Mouse (Mus musculus) left cerebral cortex, postnatal 4 days (tissue): ENCODE results near the gene Tlnrd1. TPM values are rescaled to one million over a fixed set of nuclear protein-coding genes. Genes with fewer than 3 reads are reported as not detected.
"Not testable (repeated sequence)": the region's sequence is repeated elsewhere in the genome, so short reads cannot be mapped to it uniquely, and the experiment has no call there.

Source experiments
- DNase-seq: peaks from one replicate; pipeline ENCODE4 v3.0.0-alpha.2; 2022
- intact Hi-C: fragments of 180-260 bp; cut with DNase I; formaldehyde crosslinking; loops from one replicate; pipeline ENCODE4 v1.15.1; 2025
- total RNA-seq, 2 experiments: library from RNA; stranded (reverse); gene quantifications; 2 replicates each; pipeline ENCODE4 v1.2.3; 2021

Gene Tlnrd1
- total RNA-seq, result 10 to 100 TPM; 20.5 to 20.7 TPM

DNA sequence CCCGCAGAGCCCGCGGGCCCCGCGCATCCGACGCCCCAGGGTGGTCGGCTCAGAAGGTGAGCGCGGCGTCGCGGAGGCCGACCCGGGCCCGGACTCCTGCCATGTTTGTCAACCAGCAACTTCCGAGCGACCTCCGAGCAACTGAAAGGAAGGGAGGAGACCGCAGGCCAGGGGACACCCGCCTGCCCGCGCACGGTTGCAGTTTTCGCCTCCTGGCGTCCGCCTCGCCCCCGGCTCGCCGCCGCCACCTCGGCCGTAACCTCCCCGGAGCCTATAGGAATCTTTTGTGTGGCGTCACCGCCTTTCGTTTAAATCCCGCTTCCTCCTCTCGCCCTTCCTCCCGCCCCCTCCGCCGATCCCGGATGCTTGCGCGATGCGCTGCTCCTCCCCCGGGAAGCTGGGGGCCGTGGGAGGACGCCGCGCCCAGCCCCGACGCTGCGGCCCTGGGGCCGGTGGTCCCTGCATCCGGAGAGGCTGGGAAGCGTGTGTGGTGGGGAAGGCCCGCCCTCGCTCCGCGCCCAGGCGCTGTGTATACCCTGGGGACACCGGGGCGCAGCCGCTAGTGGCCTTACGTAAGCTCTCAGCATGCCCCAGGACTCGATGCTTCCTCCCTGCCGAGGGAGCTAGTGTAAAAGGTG is at the start of gene Tlnrd1, which contains the start of gene Mesd:
TSS of gene Tlnrd1 (minus strand) at position 285 of the 638 bp plus-strand sequence.
TSS of gene Mesd (plus strand) at position 446 of the 638 bp plus-strand sequence.
- DNase-seq, result peak; percentile 87
- intact Hi-C loops, result loop anchor here (10.0 kb wide), 2 partner anchors 69 to 319 kb away; no protein-coding TSS in a partner anchor

DNA sequence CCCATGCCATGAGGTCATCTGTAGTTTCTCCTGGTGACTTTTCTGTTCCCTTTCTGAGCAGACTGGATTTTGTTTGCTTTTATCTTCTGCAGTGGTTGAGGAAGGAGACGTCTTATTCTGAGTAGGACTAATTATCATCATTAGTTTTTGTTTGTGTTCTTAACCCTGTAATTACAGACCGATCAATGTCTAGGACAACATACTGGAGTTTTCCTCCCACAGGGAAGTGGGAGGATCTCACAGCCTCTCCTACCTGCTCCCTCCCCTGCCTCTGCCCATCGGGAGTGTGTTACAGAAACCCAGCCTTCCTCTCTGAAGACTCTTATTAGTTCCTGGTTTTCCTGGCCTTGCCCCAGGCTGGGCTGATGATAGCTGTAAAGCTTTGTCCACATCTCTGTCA is 37.5 kb upstream of the Tlnrd1 start:
- DNase-seq, result no peak
- intact Hi-C loops, result no loop called here

DNA sequence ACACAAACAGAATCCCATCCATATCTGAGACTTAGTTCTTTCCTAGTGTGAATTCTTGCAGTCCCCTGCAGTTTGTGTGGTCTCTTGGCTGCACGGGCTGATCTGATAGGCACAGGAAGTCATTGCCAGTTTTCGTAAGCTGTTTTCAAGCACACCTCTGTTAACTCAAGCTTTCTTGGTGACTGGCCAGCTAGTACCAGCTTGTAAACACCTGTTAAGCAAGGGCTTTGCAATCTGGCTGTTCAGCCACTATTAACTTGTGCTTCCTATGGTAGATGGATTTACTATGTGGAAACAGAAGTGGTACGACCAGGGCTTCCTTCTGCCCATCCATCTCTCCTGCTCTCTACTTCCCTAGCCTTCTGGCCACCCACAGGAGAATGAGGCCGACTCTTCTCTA is 36.1 kb upstream of the Tlnrd1 start:
- DNase-seq, result no peak
- intact Hi-C loops, result no loop called here

DNA sequence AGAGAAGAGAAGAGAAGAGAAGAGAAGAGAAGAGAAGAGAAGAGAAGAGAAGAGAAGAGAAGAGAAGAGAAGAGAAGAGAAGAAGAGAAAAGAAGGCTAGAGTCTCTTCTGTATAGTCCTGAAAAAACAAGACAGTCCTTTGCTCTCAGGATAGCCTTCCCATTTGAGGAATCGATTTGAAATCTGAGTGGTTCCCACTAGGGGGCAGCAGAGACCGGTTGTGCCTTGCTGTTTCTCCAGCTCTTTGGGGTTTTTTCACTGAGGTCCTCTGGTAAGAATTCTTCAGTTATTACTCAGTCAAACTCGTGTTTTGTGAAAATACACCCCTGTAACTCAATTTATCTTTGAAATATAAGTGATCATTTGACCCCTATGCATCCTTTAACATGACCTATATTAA is 30.5 kb upstream of the Tlnrd1 start:
- intact Hi-C loops, result loop anchor here (5.0 to 10.0 kb wide), 3 partner anchors 173 to 440 kb away; partner anchors contain the start of gene Cemip

DNA sequence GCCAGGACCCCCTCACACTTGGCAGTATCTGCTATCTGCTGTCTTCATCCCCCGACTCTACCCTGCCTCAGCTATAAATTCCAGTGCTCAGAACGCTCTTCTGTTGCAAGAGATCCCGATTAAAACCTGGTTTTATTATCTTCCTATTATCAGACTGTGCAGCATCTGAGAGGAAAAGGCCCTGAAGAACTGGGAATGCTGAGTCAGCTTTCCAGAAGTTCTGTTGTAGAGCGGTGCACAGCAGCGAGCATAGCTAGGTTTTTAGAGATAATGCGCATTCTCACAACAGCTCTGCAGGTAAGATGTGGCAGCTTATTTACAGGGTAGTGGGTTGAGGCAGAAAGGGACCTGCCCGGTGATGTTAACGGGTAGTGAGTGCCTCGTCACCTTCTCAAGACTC is 29.9 kb upstream of the Tlnrd1 start:
- DNase-seq, result no peak
- intact Hi-C loops, result loop anchor here (5.0 to 10.0 kb wide), 3 partner anchors 173 to 441 kb away; partner anchors contain the start of gene Cemip

More for the DNA sequence above, 30.5 kb upstream of the Tlnrd1 start:
- peak; percentile 88 for DNase-seq

DNA sequence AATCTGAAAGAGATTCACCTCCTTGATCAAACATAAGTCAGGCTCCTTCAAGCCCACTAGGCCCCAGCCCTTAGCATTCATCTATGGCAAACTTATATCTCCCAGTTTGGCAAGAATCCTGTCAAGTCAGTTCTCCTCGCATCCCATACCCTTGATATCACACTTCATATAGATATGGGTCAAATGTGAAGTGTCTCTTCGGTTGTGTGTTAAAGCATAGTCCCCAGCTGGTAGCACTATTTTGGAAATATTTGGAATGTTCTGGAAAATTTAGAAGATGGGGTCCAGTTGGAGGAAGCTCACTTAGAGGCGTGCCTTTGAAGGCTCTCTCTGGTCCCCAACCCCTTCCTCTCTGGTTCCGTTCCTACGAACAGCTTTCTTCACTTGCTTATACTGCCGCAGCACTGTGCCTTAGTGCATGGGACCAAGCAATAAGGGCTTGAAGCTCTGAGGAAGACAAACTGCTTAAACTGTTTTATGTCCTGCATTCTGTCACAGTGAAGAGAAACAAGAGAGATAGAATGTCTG is 29.4 kb upstream of the Tlnrd1 start:
- DNase-seq, result no peak
- intact Hi-C loops, result loop anchor here (5.0 to 10.0 kb wide), 3 partner anchors 174 to 441 kb away; partner anchors contain the start of gene Cemip

DNA sequence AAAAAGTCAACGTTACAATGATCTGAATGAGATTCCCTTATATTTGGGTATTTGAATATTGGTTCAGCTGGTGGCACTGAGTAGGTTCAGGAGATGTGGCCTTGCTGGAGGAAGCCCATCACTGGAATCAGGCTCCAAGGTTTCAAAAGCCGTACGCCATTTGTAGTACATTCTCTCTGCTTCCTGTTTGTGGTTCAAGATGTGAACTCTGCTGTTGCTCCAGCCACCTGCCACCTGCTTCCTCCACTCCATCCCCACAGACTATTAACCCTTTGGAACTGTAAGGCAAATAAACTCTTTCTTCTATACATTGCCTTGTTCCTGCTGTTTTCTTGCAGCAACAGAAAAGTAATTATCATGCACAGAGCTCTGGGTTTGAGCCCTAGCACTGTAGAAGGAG is 27.8 kb upstream of the Tlnrd1 start:
- no peak for DNase-seq
- intact Hi-C loops, result loop anchor here (5.0 to 10.0 kb wide), 3 partner anchors 175 to 443 kb away; partner anchors contain the start of gene Cemip

DNA sequence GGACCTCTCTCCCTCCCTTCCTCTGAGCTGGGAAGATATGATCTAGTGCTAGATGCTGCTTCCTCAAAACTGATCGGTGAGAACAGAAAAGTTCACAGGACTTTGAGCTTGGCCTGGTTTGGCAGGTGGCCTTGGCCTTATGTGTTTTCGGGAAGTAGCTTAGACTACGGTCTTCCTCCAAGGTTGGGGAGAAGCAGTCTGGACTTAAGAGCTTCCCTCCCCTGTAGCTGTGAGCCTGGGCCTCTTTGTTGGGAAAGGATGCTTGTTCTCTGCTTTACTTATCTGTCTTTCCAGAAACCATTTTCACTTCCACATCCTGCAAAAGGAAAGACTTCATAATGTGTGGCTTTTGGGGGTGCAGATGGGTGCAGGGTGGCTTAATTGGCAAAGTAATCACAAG is 20.7 kb upstream of the Tlnrd1 start:
- intact Hi-C loops, result no loop called here
- no peak for DNase-seq

DNA sequence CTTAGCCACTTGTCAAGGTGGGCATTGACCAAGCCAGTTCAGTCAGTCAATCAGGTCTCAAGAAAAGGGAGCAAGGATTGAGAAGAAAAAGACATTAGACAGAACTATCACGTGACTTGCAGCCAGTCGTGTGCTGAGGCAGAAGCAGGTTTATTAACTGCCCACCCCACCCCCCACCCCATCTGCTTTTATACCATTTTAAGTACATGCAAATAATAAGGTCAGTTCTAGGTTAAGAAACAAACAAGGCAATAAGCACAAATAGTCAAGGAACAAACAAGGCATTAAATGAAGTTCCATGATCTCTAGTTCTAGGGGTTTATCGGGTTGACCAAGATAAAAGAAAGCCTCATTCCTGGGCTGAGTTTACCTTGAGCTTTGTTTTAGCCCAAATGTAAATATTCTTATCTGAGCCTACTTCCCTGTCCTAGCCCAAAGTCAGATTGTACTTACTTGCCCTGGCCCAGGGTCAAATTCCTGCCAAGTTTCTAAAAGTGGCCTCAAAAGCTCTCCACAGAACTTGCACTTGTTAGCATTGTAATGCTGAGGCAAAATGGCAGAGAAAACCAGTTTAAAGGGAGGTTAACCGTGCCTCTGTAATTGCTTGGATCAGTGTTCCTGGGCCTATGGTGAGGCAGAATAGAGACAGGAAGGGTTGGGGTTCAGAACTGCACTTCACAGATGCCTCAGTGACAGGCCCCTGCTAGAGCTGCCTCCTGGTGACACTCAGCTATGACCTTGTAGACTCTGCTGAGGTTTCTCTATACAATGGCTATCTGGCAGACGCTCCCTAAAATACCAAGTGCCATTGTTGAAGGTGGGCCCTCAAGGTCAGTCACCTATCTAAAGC is 18.4 kb upstream of the Tlnrd1 start:
- intact Hi-C loops, result no loop called here
- no peak for DNase-seq

DNA sequence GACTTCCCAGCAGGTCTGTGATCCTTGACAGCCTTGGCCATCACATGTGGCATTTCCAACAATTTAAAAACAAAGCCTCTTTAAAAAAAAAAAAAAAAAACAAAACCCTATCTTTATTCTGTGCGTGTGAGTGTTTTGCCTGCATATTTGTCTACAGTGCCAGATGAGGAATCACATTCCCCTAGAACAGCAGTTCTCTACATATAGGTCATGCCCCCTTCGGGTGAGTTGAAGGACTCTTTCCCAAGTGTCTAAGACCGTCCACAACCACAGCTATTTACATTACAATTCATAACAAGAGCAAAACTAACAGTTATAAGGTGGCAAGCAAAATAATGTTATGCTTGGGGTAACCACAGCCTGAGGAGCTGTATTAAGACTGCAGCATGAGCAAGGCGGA is 17.3 kb upstream of the Tlnrd1 start:
- DNase-seq, result no peak
- intact Hi-C loops, result no loop called here

DNA sequence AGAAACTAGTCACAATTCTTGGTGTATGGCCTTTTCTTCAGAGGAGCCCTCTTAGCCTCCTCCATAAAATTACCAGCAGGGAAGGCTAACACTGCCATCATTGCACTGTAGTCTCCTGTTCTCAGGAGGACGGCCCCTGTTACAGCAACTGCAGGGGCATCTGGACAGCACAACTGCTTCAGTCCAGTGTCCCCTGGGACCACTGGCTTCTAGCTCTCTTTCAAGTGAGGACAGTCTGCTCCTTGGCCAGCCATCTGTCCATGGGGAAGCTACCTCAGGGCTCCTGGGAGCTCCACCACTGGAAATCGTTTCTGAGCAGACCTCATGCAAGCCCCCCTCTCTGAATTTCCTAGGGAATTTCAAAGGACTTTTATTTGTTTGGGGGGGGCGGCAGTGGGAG is 16.4 kb upstream of the Tlnrd1 start:
- intact Hi-C loops, result no loop called here
- DNase-seq, result no peak

DNA sequence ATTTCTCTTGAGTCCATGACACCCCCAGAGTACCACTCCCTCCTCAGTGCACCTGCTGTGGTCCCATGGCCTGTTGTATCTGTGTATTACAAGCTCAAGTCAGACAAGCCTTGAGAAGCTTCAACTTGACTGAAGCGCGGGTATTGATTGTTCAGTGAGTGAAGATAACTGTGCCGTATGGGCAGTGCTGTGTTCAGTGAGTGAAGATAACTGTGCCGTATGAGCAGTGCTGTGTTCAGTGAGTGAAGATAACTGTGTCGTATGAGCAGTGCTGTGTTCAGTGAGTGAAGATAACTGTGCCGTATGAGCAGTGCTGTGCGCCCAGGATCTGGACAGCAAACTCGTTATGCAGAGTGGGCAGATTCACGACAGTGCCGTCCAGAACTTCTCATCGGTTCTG is 14.2 kb upstream of the Tlnrd1 start:
- DNase-seq, result no peak
- intact Hi-C loops, result no loop called here

DNA sequence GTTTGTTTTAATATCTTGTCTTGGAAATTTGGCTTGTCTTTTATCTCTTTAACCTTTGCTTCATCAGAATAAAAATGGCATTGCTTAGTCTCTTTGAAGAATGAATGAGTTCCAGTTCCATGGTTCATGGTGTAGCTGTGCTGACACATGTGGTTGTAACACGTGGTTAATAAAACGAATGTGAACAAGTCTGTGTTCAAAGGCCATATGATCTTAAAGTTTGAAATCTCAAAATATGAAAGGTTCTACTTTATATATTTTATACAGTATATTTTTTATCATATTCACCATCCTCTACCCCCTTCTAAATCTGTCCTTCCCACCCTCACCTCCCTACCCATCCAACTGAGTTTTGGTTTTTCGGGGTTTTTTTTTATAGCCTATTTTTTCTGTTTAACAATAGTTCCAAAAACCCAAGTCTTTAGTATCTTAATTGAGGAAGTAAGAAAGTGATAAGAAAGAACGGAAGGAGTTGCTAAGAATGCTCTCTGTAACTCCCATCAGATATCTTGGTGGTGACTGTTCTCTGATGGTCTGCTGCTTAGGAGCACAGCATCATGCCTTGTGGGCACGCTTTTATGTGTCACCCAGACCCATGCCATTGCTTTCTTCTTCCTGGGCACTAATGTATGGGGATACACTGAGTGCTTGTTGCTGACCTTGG is 12.1 kb upstream of the Tlnrd1 start:
- DNase-seq, result no peak
- intact Hi-C loops, result no loop called here

DNA sequence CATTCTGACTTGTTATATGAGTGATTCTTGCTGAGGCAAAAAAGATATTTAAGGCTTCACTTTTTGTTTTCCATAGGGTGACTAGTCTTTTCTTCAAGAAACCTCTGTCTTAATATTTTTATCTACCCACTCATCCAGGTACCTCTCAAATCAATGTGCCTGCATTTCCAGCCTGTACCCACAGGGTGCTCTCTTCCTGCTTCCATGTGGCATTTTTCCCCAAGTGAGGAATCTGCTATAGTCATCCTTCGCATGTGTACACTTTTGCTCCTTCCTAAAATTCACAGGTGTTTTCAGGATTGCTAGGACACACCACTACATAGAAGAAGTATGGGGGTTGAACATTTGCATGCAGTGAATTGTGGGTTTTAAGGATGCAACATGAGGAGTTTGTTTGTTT is 10.2 kb upstream of the Tlnrd1 start:
- DNase-seq, result no peak
- intact Hi-C loops, result no loop called here

DNA sequence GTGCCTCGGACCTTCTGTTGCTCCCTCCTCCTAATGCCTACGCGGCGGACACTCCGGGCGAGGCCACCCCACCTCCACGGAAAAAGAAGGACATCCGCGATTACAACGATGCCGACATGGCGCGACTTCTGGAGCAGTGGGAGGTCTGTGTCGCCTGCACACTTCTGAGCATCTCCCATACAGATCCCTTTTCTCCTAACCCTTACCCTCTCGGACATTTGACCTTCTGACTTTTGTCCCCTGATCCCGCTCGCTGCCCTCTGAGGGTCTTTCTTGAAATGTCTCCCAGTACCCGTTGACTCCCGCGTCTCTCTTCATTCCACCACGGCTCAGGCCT is 8.2 kb upstream of the Tlnrd1 start:
- no peak for DNase-seq
- intact Hi-C loops, result no loop called here

DNA sequence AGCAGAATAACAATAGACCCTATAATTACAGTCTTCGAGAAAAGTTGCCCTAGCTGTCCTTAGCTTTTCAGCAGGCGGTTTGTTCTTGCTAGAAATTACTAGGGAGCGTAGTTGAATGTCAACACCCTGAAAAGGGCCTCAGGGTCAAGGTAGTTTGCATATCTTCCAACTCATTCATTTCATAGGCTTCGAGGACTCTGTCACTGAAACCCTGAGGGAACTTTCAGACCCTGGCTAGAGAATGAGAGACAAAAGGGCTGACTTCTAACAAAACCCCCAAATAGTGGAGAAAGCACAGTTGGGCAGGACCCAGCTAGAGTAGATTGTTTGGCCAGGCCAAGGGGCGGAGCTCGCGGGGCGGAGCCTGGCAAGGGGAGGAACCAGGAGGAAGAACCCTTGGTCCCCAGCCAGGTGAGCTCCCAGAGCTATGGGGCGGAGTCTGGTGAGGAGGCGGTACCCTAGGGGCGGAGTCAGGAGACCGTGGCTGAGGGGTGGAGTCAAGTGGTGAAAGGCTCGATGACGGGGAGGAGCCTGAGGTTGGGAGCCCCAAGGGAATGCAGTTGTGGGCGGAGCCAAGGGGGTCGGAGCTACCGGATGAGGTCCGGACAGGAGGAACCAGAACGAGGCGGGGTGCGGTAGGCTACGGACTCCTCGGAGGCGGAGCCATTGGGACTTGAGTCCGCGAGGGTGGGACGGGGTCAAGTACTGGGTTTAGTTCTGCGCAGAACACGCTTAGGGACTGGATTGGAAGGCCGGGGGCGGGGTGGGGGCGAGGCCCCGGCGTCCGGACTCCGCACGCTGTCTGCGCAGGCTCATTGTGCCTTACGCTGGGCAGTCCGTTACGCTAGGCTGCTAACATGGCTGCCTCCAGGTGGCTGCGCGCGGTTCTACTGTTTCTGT is 7.6 kb upstream of the Tlnrd1 start:
- intact Hi-C loops, result no loop called here
- peak; percentile 99 for DNase-seq

DNA sequence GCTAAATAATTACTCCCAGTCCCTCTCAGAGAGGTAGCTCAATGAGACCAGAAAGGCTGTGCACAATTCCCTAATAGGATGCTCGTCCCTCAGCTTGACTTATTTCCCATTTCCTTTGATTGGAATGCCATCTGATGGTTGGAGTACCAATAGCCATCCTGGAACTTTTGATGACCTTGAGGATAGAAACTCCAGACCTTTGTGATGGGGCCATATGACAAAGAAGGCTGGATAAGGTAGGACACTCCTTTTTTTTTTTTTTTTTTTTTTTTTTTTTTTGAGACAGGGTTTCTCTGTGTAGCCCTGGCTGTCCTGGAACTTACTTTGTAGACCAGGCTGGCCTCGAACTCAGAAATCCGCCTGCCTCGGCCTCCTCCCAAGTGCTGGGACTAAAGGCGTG is 5.8 kb upstream of the Tlnrd1 start:
- DNase-seq, result not testable (repeated sequence)
- intact Hi-C loops, result loop anchor here (10.0 kb wide), 2 partner anchors 75 to 325 kb away; no protein-coding TSS in a partner anchor

DNA sequence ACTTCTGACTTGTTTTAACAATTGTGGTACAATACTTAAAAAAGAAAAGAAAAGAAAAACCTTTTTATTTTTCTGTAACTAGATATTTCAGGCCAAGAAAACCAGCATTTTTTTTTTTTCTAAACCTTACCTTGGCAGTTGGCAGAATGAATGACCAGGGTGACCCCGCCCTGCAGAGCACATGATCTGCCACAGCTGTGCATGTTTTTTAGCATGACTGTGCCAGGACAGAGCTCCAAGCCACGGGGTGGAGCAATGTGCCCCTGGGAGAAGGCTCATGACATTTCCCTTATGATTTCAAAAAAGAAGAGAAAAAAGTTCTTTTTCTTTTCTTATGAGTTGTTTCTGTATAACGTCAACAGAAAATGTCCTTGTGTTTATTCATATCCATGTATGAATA is 5.3 kb upstream of the Tlnrd1 start:
- no peak for DNase-seq
- intact Hi-C loops, result loop anchor here (10.0 kb wide), 2 partner anchors 75 to 325 kb away; no protein-coding TSS in a partner anchor

DNA sequence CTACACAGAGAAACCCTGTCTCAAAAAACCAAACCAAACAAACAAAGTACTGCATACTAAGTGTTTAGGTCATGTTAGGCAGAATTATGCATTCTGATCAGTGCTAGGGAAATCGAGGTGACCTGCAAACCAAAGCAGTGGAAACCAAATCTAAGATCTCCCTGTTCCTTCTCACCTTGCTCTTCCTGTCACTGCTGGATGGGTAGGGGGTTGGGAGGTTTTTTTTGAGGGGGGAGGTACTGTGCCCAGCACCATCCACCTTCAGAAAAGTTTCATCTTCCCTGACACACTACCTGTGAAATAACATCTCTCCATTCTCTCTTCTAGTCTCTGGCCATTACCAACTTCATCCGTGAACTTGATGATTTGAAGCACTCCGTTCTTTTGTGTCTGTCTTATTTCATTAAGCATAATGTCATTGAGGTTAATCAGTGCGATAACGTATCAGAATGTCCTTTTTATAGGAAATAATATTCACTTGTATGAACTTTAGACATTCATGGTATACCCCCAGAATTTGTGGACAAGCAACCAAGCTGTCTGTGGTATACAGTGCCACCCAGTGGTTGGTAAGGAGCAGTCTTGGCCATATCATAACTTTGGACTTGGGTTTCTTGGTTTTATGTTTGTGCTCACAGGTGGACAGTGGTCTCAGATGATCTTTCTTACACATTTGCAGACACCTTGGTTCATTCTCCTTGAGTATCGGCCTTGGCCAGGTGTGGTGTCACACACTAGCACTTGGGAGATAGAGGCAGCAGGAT is 2.4 kb upstream of the Tlnrd1 start:
- intact Hi-C loops, result loop anchor here (10.0 kb wide), 2 partner anchors 72 to 322 kb away; no protein-coding TSS in a partner anchor
- DNase-seq, result no peak
